Mouse (Mus musculus): ENCODE data around the gene Pimreg. TPM values are rescaled to one million over a fixed set of nuclear protein-coding genes. Genes with fewer than 3 reads are reported as not detected.

Gene Pimreg
- polyA plus RNA-seq, 2 experiments = 59.1 to 87.9 TPM

- H3K9me3 ChIP-seq (ENCODE audit: control insufficient read depth, low read length) = no peaks in the 10 kb centered on the region
- no peak overlapping the region for H3K9ac ChIP-seq (ENCODE audit: low read depth, low read length, severe bottlenecking)
- H3K27me3 ChIP-seq (ENCODE audit: control insufficient read depth, insufficient read depth, low read length) = no peaks in the 10 kb centered on the region
- no peak overlapping the region for H3K4me2 ChIP-seq (replicated peaks; ENCODE audit: low read depth, low read length, severe bottlenecking)
- DNase-seq (ENCODE audit: low spot score) (peak; percentile 86), ATAC-seq (ENCODE audit: low FRiP score, low read depth) (no peak)
- 6% methylated on average over 4 of the region's 4 CpGs for WGBS
- H3K4me3 ChIP-seq (replicated peaks; ENCODE audit: low read length) = no peak overlapping the region
- TF ChIP-seq POLR2A (IDR thresholded peaks at IDR 0.05; ENCODE audit: borderline replicate concordance, extremely low read depth, insufficient read depth, insufficient read length) = no peak
- H3K4me1 ChIP-seq (ENCODE audit: control insufficient read depth, insufficient read depth, low read length) = peaks cover 8% of the 10 kb centered on the region
- H3K27ac ChIP-seq (replicated peaks; ENCODE audit: low read depth, low read length) = no peak overlapping the region
- H3K36me3 ChIP-seq (ENCODE audit: control insufficient read depth, insufficient read depth, low read length) = no peaks in the 10 kb centered on the region
Measured at GRCm38 (mm10) chr11:72037996-72038395, 3.8 kb upstream of the Pimreg start.

GRCm38 (mm10) chr11:72039599-72040386, 2.0 kb upstream of the Pimreg start:
- no peak overlapping the region for H3K4me2 ChIP-seq (replicated peaks; ENCODE audit: low read depth, low read length, severe bottlenecking)
- no peak for DNase-seq (ENCODE audit: low spot score)
- WGBS = 50% methylated on average over 16 of the region's 16 CpGs

GRCm38 (mm10) chr11:72041290-72041767, 503 bp upstream of the Pimreg start:
- DNase-seq (ENCODE audit: low spot score) (no peak), ATAC-seq (ENCODE audit: low FRiP score, low read depth) (no peak)
- H3K27ac ChIP-seq (replicated peaks; ENCODE audit: low read depth, low read length) = no peak overlapping the region
- H3K9ac ChIP-seq (ENCODE audit: low read depth, low read length, severe bottlenecking) = peak overlapping the region; percentile 61
- H3K27me3 ChIP-seq (ENCODE audit: control insufficient read depth, insufficient read depth, low read length) = no peaks in the 10 kb centered on the region
- peaks cover 17% of the 10 kb centered on the region for H3K4me1 ChIP-seq (ENCODE audit: control insufficient read depth, insufficient read depth, low read length)
- peak overlapping the region; percentile 69 for H3K4me3 ChIP-seq (replicated peaks; ENCODE audit: low read length)
- WGBS = 16% methylated on average over 6 of the region's 6 CpGs
- H3K9me3 ChIP-seq (ENCODE audit: control insufficient read depth, low read length) = no peaks in the 10 kb centered on the region
- no peak for TF ChIP-seq POLR2A (IDR thresholded peaks at IDR 0.05; ENCODE audit: borderline replicate concordance, extremely low read depth, insufficient read depth, insufficient read length)
- peak overlapping the region; percentile 90 for H3K4me2 ChIP-seq (replicated peaks; ENCODE audit: low read depth, low read length, severe bottlenecking)
- H3K36me3 ChIP-seq (ENCODE audit: control insufficient read depth, insufficient read depth, low read length) = peaks cover 19% of the 10 kb centered on the region

More at GRCm38 (mm10) chr11:72039599-72040386, 2.0 kb upstream of the Pimreg start:
- H3K9ac ChIP-seq (ENCODE audit: low read depth, low read length, severe bottlenecking) = no peak overlapping the region
- ATAC-seq (ENCODE audit: low FRiP score, low read depth) = no peak
- no peak for TF ChIP-seq POLR2A (IDR thresholded peaks at IDR 0.05; ENCODE audit: borderline replicate concordance, extremely low read depth, insufficient read depth, insufficient read length)
- no peak overlapping the region for H3K4me3 ChIP-seq (replicated peaks; ENCODE audit: low read length)
- no peaks in the 10 kb centered on the region for H3K9me3 ChIP-seq (ENCODE audit: control insufficient read depth, low read length)
- H3K27me3 ChIP-seq (ENCODE audit: control insufficient read depth, insufficient read depth, low read length) = no peaks in the 10 kb centered on the region
- peaks cover 17% of the 10 kb centered on the region for H3K4me1 ChIP-seq (ENCODE audit: control insufficient read depth, insufficient read depth, low read length)
- no peak overlapping the region for H3K27ac ChIP-seq (replicated peaks; ENCODE audit: low read depth, low read length)
- peaks cover 4% of the 10 kb centered on the region for H3K36me3 ChIP-seq (ENCODE audit: control insufficient read depth, insufficient read depth, low read length)

- Histone ChIP-seq H3K4me1 (ENCODE audit: control insufficient read depth, insufficient read depth, low read length) (peaks cover 17% of the 10 kb centered on the region), H3K4me2 (replicated peaks; ENCODE audit: low read depth, low read length, severe bottlenecking) (peak overlapping the region; percentile 90), H3K4me3 (replicated peaks; ENCODE audit: low read length) (peak overlapping the region; percentile 69), H3K27ac (replicated peaks; ENCODE audit: low read depth, low read length) (no peak overlapping the region), H3K9ac (ENCODE audit: low read depth, low read length, severe bottlenecking) (peak overlapping the region; percentile 44), H3K27me3 (ENCODE audit: control insufficient read depth, insufficient read depth, low read length) (no peaks in the 10 kb centered on the region), H3K36me3 (ENCODE audit: control insufficient read depth, insufficient read depth, low read length) (peaks cover 19% of the 10 kb centered on the region), H3K9me3 (ENCODE audit: control insufficient read depth, low read length) (no peaks in the 10 kb centered on the region)
- ATAC-seq (ENCODE audit: low FRiP score, low read depth) = peak; percentile 13; the same call in 1 of the 2 replicates
- 2% methylated on average over 14 of the region's 14 CpGs for WGBS
- DNase-seq (ENCODE audit: low spot score) = no peak
- no peak for TF ChIP-seq POLR2A (IDR thresholded peaks at IDR 0.05; ENCODE audit: borderline replicate concordance, extremely low read depth, insufficient read depth, insufficient read length)
Measured at GRCm38 (mm10) chr11:72042631-72043030, 799 bp downstream of the Pimreg start.

GRCm38 (mm10) chr11:72044231-72044630, 2.4 kb downstream of the Pimreg start:
- 95% methylated on average over 3 of the region's 3 CpGs for WGBS
- DNase-seq (ENCODE audit: low spot score) = no peak
- H3K4me2 ChIP-seq (replicated peaks; ENCODE audit: low read depth, low read length, severe bottlenecking) = no peak overlapping the region
- H3K27me3 ChIP-seq (ENCODE audit: control insufficient read depth, insufficient read depth, low read length) = no peaks in the 10 kb centered on the region
- no peak for TF ChIP-seq POLR2A (IDR thresholded peaks at IDR 0.05; ENCODE audit: borderline replicate concordance, extremely low read depth, insufficient read depth, insufficient read length)
- H3K4me3 ChIP-seq (replicated peaks; ENCODE audit: low read length) = no peak overlapping the region
- ATAC-seq (ENCODE audit: low FRiP score, low read depth) = no peak
- peaks cover 17% of the 10 kb centered on the region for H3K4me1 ChIP-seq (ENCODE audit: control insufficient read depth, insufficient read depth, low read length)
- no peak overlapping the region for H3K9ac ChIP-seq (ENCODE audit: low read depth, low read length, severe bottlenecking)
- H3K9me3 ChIP-seq (ENCODE audit: control insufficient read depth, low read length) = no peaks in the 10 kb centered on the region
- peaks cover 19% of the 10 kb centered on the region for H3K36me3 ChIP-seq (ENCODE audit: control insufficient read depth, insufficient read depth, low read length)
- H3K27ac ChIP-seq (replicated peaks; ENCODE audit: low read depth, low read length) = no peak overlapping the region
